Mouse (Mus musculus): Measurements from ENCODE around the gene Gm49352. TPM values are rescaled to one million over a fixed set of nuclear protein-coding genes. Genes with fewer than 3 reads are reported as not detected.
"Not testable (repeated sequence)": the region's sequence is repeated elsewhere in the genome, so short reads cannot be mapped to it uniquely, and the experiment has no call there.

The Gm49352 gene
- not detected in 2 replicates for polyA plus RNA-seq (2012; rRNA removed)

DNA sequence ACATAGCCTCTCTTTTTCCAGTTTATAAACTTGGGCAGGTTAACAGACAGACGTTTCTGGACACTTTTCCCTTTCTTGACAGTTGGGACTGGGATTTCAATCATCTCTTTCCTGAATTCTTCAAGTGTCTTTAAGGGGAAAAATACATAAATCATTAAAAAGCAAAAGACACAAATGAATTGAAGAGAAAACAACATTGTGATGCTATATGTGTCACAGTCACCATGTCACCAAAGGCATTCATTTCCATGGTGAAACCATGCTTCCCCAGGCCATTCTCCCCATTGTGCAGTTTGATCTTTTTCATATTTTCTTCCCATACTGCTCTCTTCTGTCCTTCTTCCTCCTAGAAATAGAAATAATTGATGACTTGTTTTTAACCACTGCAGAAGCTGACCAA, at the start of gene Gm49352:
Gene Gm49352 (minus strand): TSS at position 101 of the 400 bp plus-strand sequence.
- WGBS, result 40% methylated on average over 1 of the region's 1 CpGs

DNA sequence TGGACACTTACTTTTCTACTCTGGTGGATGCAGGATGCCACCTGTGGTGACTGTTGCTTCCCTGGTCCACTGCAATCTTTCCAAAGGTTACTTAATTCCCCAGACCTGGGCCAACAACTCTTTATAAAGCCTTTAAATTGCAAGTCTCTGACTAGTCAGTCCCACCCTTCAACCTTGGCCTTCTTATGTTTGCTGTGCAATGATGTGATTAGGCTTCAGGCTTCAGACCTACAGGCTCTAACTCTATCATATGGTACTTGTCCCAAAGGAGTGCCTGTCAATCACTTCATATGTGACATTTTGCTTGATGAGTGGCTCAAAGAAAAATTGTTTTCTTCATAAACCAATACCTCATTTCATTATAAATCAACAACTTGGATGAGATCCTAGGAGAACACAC, 2.1 kb upstream of the Gm49352 start, which contains the start of gene Cts3:
Gene Cts3 (minus strand): TSS at position 101 of the 400 bp plus-strand sequence.
- no peak within 1 kb of the TSS for H3K27ac ChIP-seq (ENCODE audit: insufficient read depth, low read depth, low read length)
- no peak for DNase-seq
- TF ChIP-seq CTCF (conservative IDR thresholded peaks at IDR 0.05; ENCODE audit: insufficient read depth, insufficient read length, low read depth, low read length) (no peak), POLR2A (IDR thresholded peaks at IDR 0.05; ENCODE audit: low read depth, low read length) (no peak)

More for the DNA sequence above, at the start of gene Gm49352:
- not testable (repeated sequence) for H3K36me3 ChIP-seq (ENCODE audit: control insufficient read depth, insufficient read depth, low read length); H3K27me3 ChIP-seq (replicated peaks; ENCODE audit: control insufficient read depth, insufficient read depth, low read length); H3K4me1 ChIP-seq (ENCODE audit: control insufficient read depth, insufficient read depth, low read length); H3K27ac ChIP-seq (ENCODE audit: insufficient read depth, low read depth, low read length); DNase-seq; H3K4me3 ChIP-seq (ENCODE audit: insufficient read depth, low read depth, low read length)

DNA sequence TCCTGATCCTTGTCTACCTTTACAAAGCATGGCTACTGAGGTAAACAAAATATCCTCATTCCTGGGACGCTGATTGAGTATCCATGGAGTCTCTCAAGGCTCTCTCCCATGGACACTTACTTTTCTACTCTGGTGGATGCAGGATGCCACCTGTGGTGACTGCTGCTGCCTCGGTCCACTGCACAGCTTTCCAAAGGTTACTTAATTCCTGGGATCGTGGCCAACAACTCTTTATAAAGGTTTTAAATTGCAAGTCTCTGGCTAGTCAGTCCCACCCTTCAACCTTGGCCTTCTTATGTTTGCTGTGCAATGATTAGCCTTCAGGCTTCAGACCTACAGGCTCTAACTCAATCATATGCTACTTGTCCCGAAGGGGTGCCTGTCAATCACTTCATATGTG, 26.3 kb downstream of the Gm49352 start, which contains the start of gene Ctsm:
Gene Ctsm (minus strand): TSS at position 209 of the 400 bp plus-strand sequence.
- TF ChIP-seq POLR2A (IDR thresholded peaks at IDR 0.05; ENCODE audit: low read depth, low read length) (no peak), CTCF (conservative IDR thresholded peaks at IDR 0.05; ENCODE audit: insufficient read depth, insufficient read length, low read depth, low read length) (no peak)
- WGBS, result 58% methylated on average over 4 of the region's 4 CpGs
- no peaks in the 10 kb centered on the region for H3K4me1 ChIP-seq (ENCODE audit: control insufficient read depth, insufficient read depth, low read length)
- H3K27me3 ChIP-seq (replicated peaks; ENCODE audit: control insufficient read depth, insufficient read depth, low read length), result no peaks in the 10 kb centered on the region
- no peak within 1 kb of the TSS for H3K27ac ChIP-seq (ENCODE audit: insufficient read depth, low read depth, low read length)
- peak; percentile 58 for DNase-seq
- no peaks in the 10 kb centered on the region for H3K36me3 ChIP-seq (ENCODE audit: control insufficient read depth, insufficient read depth, low read length)
- no peak within 1 kb of the TSS for H3K4me3 ChIP-seq (ENCODE audit: insufficient read depth, low read depth, low read length)

More for the DNA sequence above, 2.1 kb upstream of the Gm49352 start, which contains the start of gene Cts3:
- no peaks in the 10 kb centered on the region for H3K27me3 ChIP-seq (replicated peaks; ENCODE audit: control insufficient read depth, insufficient read depth, low read length)
- H3K36me3 ChIP-seq (ENCODE audit: control insufficient read depth, insufficient read depth, low read length), result no peaks in the 10 kb centered on the region
- H3K4me3 ChIP-seq (ENCODE audit: insufficient read depth, low read depth, low read length), result no peak within 1 kb of the TSS
- no peaks in the 10 kb centered on the region for H3K4me1 ChIP-seq (ENCODE audit: control insufficient read depth, insufficient read depth, low read length)

Other genes starting within 250 kb of the Gm49352 start
- gene Cts7, start 210.0 kb downstream of the Gm49352 start, polyA plus RNA-seq (2012; rRNA removed), result not detected in 2 replicates
- not detected in 2 replicates for gene Ctsm, start 26.3 kb downstream of the Gm49352 start, polyA plus RNA-seq (2012; rRNA removed)
- not detected in 2 replicates for gene Cts3, start 2.0 kb upstream of the Gm49352 start, polyA plus RNA-seq (2012; rRNA removed)

All from kidney, adult 2 months (tissue).